Mouse (Mus musculus) heart, postnatal 14 days (tissue): ENCODE measurements at regions not wholly inside any gene's neighbourhood (a gene's known extent, or its start where the extent isn't known, plus 50 kb on each side); places are given as distances from the start of the nearest gene placed in this dataset.

Experiments
- DNase-seq, 2 experiments: peaks; one replicate each; pipeline ENCODE4 v3.0.0; 2021 to 2022
- intact Hi-C: fragments of 180-260 bp; cut with DNase I; formaldehyde crosslinking; loops from one replicate; pipeline ENCODE4 v1.15.1; 2025

- intact Hi-C loops = no loop called here
- no peak for DNase-seq
Measured at GRCm38 (mm10) chr13:60123964-60124363, 53.2 kb downstream of the Gas1 start.

- DNase-seq = no peak
- intact Hi-C loops = no loop called here
Measured at GRCm38 (mm10) chr13:60123174-60123587, 54.0 kb downstream of the Gas1 start.

DNA sequence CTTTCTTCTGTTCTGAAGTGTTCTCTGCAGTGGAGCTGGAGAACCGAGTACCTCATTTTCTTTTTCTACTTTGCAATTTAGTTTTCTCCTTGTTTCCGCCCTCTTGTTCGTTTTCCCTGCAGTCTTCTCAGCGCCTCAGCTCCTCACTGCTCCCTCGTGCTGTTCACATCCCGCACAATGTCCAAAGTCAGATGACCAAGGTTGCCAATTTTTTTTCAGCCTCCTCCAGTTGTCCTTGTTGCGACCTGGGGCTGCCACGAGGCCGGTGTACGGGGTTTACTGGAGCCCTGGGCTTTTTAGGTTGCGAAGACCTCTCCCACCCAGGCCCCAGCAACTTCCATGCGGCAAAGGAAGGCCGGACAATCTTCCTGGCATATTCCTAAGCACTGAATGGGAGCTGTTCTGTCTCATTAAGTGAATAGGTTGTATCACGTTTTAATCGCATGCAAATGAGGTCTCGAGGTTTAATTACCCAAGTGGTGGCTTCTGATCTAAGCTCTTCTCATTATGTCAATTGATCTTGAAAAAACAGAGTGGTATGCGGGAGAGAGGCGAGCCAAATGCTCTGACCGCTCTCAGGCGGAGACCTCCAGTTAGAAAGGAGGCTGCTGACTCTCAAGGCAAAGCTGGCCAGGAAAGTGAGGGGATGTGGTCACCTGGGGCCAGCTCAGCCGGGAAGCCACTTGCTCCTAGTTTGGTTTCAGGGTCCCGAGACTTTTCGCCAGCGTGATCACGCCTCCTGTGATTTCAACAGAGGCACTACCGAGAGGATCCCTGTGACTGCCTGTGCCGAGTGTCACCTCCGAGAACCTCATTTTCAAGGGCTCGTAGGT lies 54.6 kb downstream of the Gas1 start:
- DNase-seq = no peak
- intact Hi-C loops = no loop called here

GRCm38 (mm10) chr13:60111465-60111864 lies 65.7 kb downstream of the Gas1 start:
- DNase-seq = no peak
- intact Hi-C loops = no loop called here

- peak; percentile 24 to 58 for DNase-seq
- intact Hi-C loops = no loop called here
Measured at GRCm38 (mm10) chr13:60110079-60110846, 66.9 kb downstream of the Gas1 start.

GRCm38 (mm10) chr13:60105286-60105685 lies 71.9 kb downstream of the Gas1 start:
- intact Hi-C loops = no loop called here

GRCm38 (mm10) chr13:60101651-60102050 lies 75.5 kb downstream of the Gas1 start:
- DNase-seq = no peak
- intact Hi-C loops = no loop called here

More at GRCm38 (mm10) chr13:60105286-60105685, 71.9 kb downstream of the Gas1 start:
- no peak for DNase-seq

- intact Hi-C loops = no loop called here
- no peak for DNase-seq
Measured at GRCm38 (mm10) chr13:60100130-60101112, 76.7 kb downstream of the Gas1 start.

GRCm38 (mm10) chr13:60099469-60100129 lies 77.6 kb downstream of the Gas1 start:
- no peak for DNase-seq

GRCm38 (mm10) chr13:60098394-60098793 lies 78.8 kb downstream of the Gas1 start:
- intact Hi-C loops = no loop called here
- DNase-seq = no peak

More at GRCm38 (mm10) chr13:60099469-60100129, 77.6 kb downstream of the Gas1 start:
- intact Hi-C loops = no loop called here

DNA sequence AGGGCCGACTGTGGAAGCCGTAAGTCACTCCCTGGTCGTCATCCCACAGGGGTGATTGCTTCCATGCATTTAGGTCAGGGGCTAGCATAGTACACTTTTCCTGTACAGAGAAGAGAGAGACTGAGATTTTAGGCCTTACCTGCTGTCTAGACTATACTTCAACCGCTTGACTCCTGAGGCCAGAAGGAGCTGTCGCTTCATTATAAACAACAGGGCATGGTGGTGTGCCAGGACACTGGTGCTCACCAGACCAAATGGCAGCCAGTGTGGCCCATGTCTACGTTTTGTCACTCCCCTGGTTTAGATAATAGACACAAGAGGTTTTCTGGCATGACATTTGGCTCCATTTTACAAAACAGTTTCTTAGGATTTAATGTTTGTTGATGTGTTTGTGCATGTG lies 79.4 kb downstream of the Gas1 start:
- intact Hi-C loops = no loop called here
- no peak for DNase-seq

GRCm38 (mm10) chr13:60086657-60087056 lies 90.5 kb downstream of the Gas1 start:
- DNase-seq = peak; percentile 59 to 70

GRCm38 (mm10) chr13:60084975-60085374 lies 92.2 kb downstream of the Gas1 start:
- peak; percentile 16 to 32 for DNase-seq
- intact Hi-C loops = no loop called here

More at GRCm38 (mm10) chr13:60086657-60087056, 90.5 kb downstream of the Gas1 start:
- intact Hi-C loops = no loop called here

- intact Hi-C loops = no loop called here
- no peak for DNase-seq
Measured at GRCm38 (mm10) chr13:60084290-60084689, 92.9 kb downstream of the Gas1 start.

DNA sequence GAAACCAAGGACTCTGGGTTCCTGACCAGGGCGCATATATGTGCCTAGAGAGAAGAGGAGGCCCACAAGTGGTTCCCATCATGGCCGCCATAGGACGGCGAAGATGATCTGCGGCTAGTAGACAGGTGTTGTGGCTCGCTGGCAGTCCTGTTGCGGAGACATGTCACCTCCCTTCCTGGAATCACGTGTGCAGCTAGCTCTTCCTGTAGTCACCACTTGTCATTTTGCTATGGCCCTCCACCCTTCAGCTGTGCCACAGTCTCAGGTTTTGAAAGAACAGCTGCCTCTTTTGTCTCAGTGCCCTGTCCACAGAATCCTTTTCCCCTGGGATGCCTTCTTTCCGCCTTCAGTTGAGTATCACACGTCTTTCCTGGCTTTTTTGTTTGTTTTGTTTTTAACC lies 97.1 kb downstream of the Gas1 start:
- no peak for DNase-seq
- intact Hi-C loops = no loop called here

- DNase-seq = peak; percentile 56 to 57
Measured at GRCm38 (mm10) chr13:60078331-60079050, 98.7 kb downstream of the Gas1 start.

GRCm38 (mm10) chr13:60076147-60076800 lies 100.9 kb downstream of the Gas1 start:
- DNase-seq = peak in 1 of 2 experiments; percentile 35
- intact Hi-C loops = loop anchor here (5.0 kb wide), 1 partner anchor 101 kb away; the partner anchor contains the start of gene Gas1

More at GRCm38 (mm10) chr13:60078331-60079050, 98.7 kb downstream of the Gas1 start:
- intact Hi-C loops = loop anchor here (5.0 kb wide), 1 partner anchor 99 kb away; the partner anchor contains the start of gene Gas1

GRCm38 (mm10) chr13:60071595-60071994 lies 105.6 kb downstream of the Gas1 start:
- DNase-seq = peak; percentile 60 to 75
- intact Hi-C loops = no loop called here
